Mouse (Mus musculus): ENCODE measurements around the gene Ddx49.

DNA sequence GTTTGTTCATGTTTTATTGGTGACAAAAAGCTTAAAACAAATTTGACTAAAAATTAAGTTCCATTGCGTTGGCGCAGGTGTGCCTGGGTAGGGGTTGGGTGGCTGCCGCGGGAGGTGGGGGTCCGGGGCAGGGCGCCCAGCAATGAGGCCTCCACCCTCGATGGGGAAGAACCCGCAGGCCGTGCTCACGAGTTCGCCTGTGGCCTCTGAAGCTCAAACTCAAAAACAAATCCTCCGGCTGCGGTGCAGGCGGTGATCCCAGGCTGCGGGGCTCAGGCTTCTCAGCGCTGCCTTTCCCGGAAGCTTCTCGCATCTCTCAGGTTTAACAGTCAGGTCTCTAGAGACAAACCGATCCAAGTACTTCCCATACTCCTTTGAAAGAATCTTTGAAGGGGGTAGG, 29.2 kb upstream of the Ddx49 start:
- TF ChIP-seq CTCF (IDR thresholded peaks at IDR 0.05; ENCODE audit: borderline replicate concordance, insufficient read depth, low read depth, low read length) (no peak), POLR2A (IDR thresholded peaks at IDR 0.05; ENCODE audit: borderline replicate concordance, insufficient read depth, low read length) (no peak)

Data from cerebellum, adult 2 months (tissue).